Mouse (Mus musculus) liver, embryonic 13.5 days (tissue): ENCODE results near the gene Btrc. TPM values are rescaled to one million over a fixed set of nuclear protein-coding genes. Genes with fewer than 3 reads are reported as not detected.

ENCODE experiments used
- ATAC-seq: fragments of 200-750 bp; cut with Nextera tagmentation; 2 replicates; pipeline ENCODE4 v1.8.0; 2017; ENCODE audit warnings: low read depth, mild to moderate bottlenecking, moderate number of reproducible peaks, moderate library complexity
- DNase-seq: peaks from one replicate; pipeline ENCODE4 v3.0.0; 2022
- H3K27ac ChIP-seq: fragments of 300-500 bp; sonication (generic); 2 replicates; pipeline ENCODE4 v1.5.1; 2015; ENCODE audit warnings: moderate library complexity, mild to moderate bottlenecking, inconsistent platforms
- H3K27me3 ChIP-seq: fragments of 300-500 bp; sonication (generic); 2 replicates; pipeline ENCODE4 v1.6.1; 2015; ENCODE audit warnings: mild to moderate bottlenecking, inconsistent platforms
- H3K36me3 ChIP-seq: fragments of 300-500 bp; sonication (generic); 2 replicates; pipeline ENCODE4 v1.6.1; 2015; ENCODE audit warnings: mild to moderate bottlenecking, inconsistent platforms
- H3K4me1 ChIP-seq: fragments of 300-500 bp; sonication (generic); replicated peaks from 2 replicates; pipeline ENCODE4 v1.6.1; 2015; ENCODE audit warnings: inconsistent platforms
- H3K4me2 ChIP-seq: fragments of 300-500 bp; sonication (generic); 2 replicates; pipeline ENCODE4 v1.6.1; 2015; ENCODE audit warnings: inconsistent platforms, mild to moderate bottlenecking, moderate library complexity
- H3K4me3 ChIP-seq: fragments of 300-500 bp; sonication (generic); replicated peaks from 2 replicates; pipeline ENCODE4 v1.5.1; 2015; ENCODE audit warnings: mild to moderate bottlenecking, inconsistent platforms
- H3K9ac ChIP-seq: fragments of 300-500 bp; sonication (generic); 2 replicates; pipeline ENCODE4 v1.6.1; 2015; ENCODE audit warnings: mild to moderate bottlenecking, inconsistent platforms
- H3K9me3 ChIP-seq: fragments of 300-500 bp; sonication (generic); replicated peaks from 2 replicates; pipeline ENCODE4 v1.6.1; 2016; ENCODE audit warnings: inconsistent platforms
- WGBS: fragments of 180-500 bp; shearing (Covaris S2); methylation state at CpG from one replicate; pipeline ENCODE4 v1.1.7; 2015; ENCODE audit not compliant: insufficient replicate concordance; 5-methylcytosine and 5-hydroxymethylcytosine counted together
- polyA plus RNA-seq: library from polyadenylated mRNA; unstranded; fragments of >200 nt; fragmentation: Nextera tagmentation; extraction: Ambion mirVana; gene quantifications from 2 replicates; pipeline ENCODE4 v1.2.1, GENCODE M21; 2015

Gene Btrc
- polyA plus RNA-seq, 1 experiment from 2014 or later, result 44.1 TPM

DNA sequence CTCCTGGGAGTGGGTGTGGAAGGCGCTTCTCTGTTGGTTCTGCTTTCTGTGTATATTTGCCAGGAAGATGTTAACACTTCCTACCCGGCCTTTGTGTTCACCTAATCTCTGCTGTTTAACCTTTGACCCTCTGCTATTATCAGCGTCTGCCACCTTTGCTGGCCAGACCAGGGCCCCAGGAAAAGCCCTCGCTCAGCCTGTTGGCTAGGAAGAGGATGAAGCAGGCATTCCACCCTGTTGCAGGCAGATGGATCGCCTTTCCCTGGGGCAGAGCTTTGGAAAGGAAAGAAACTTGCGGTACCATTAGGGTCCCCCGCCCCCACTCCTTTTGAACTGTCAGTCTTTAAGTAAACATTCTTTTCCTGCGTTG is 212.1 kb downstream of the Btrc start:
- Histone ChIP-seq H3K4me1 (peaks cover 61% of the 10 kb centered on the region), H3K4me2 (peak overlapping the region; percentile 35), H3K9ac (no peak overlapping the region), H3K4me3 (no peak overlapping the region), H3K9me3 (no peaks in the 10 kb centered on the region), H3K36me3 (peaks cover 30% of the 10 kb centered on the region), H3K27me3 (no peaks in the 10 kb centered on the region), H3K27ac (0 out of 2 replicates have a peak overlapping the region, but pooled peaks have one; percentile 66)
- 17% methylated on average over 8 of the region's 8 CpGs for WGBS
- DNase-seq (no peak), ATAC-seq (no peak)

DNA sequence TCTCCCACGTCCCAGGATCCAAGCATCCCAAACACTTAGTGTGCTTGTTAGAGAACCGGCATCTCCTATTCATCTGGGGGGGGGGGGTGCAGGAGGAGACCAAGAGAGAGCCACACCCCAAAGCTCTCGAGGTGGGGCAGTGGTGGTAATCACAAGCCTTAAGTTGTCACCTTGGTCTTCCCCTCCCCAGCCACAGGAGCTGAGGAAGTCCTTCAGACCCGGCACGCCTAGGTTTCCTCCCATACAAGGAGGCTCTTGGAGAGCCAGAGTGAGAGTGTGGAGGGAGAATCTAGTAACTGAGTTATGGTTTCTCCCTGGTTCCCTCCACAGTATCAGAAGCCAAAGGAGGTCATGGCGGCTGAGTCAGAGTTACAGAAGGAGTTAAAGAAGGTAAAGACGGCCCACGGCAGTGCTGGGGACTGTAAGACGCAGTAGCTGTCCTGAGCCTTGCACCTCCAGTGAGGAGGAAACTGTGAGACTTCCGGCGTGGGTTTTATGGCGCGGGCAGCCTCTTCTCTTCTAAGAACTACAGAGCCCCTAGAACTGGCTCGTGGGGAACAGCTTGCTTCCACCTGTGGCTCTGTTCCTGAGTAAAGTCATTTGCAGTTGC is 213.7 kb downstream of the Btrc start:
- Histone ChIP-seq H3K4me3 (no peak overlapping the region), H3K9ac (no peak overlapping the region), H3K36me3 (peaks cover 24% of the 10 kb centered on the region), H3K27me3 (no peaks in the 10 kb centered on the region), H3K27ac (no peak overlapping the region), H3K9me3 (no peaks in the 10 kb centered on the region), H3K4me2 (no peak overlapping the region), H3K4me1 (peaks cover 62% of the 10 kb centered on the region)
- no peak for DNase-seq
- ATAC-seq, result no peak
- 44% methylated on average over 14 of the region's 14 CpGs for WGBS

DNA sequence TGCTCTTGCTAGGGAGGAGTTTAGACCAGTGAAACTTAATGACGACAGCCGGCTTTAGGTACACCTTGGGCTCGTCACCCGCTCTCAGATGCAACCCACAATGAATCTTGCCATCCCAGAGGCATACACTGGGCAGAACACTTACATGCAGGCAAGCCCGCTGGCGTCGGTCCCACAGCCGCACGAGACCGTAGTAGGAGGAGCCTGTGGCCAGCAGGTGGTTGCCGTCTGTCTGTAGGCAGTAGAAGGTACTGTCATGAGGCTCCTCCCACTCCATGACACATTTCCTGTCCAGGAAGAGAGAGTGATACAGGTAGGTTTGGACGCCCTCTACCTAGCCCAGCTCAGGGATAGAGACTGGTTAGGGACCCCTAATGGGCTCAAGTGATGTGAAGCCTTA is 215.4 kb downstream of the Btrc start:
- no peak for ATAC-seq
- H3K4me2 ChIP-seq, result no peak overlapping the region
- 82% methylated on average over 12 of the region's 12 CpGs for WGBS
- H3K4me1 ChIP-seq, result peaks cover 50% of the 10 kb centered on the region
- H3K27me3 ChIP-seq, result no peaks in the 10 kb centered on the region
- H3K9ac ChIP-seq, result no peak overlapping the region
- peaks cover 22% of the 10 kb centered on the region for H3K36me3 ChIP-seq
- no peak overlapping the region for H3K4me3 ChIP-seq
- no peaks in the 10 kb centered on the region for H3K9me3 ChIP-seq
- H3K27ac ChIP-seq, result no peak overlapping the region
- DNase-seq, result no peak

DNA sequence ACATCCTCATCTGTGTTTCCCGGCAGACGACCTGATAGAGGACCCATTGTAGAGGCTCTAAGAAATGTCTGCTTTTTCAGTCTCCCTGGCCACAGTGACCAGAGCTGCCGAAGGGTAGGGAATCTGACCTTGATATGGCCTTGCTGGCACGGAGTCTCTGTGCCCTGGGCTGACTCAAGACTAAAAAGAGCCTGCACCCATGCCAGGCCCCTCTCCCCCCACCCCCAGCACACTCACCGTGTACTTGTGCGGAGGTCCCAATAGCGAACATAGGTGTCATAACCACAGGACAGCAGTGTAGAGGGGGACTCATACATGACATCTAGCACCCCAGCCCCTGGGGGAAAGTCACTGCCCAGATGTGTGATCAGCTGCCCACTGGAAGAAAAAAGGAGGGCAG is 215.9 kb downstream of the Btrc start:
- DNase-seq, result no peak
- ATAC-seq, result no peak
- Histone ChIP-seq H3K4me3 (no peak overlapping the region), H3K9ac (no peak overlapping the region), H3K4me1 (peaks cover 46% of the 10 kb centered on the region), H3K27ac (no peak overlapping the region), H3K4me2 (no peak overlapping the region), H3K36me3 (peaks cover 22% of the 10 kb centered on the region), H3K27me3 (no peaks in the 10 kb centered on the region), H3K9me3 (no peaks in the 10 kb centered on the region)
- 81% methylated on average over 7 of the region's 7 CpGs for WGBS

Other genes with a start within 250 kb of the Btrc start
- gene Tlx1, start 213.1 kb upstream of the Btrc start, polyA plus RNA-seq, result not detected in 2 replicates
- gene Lbx1, start 127.9 kb upstream of the Btrc start, polyA plus RNA-seq, result 0.05 TPM in 1 of 2 replicates, not detected in the other
- gene Poll, start 196.8 kb downstream of the Btrc start, polyA plus RNA-seq, result 6.7 and 7.1 TPM in 2 replicates
- gene Gm17018, start 196.9 kb downstream of the Btrc start, polyA plus RNA-seq, result 19.9 and 21.5 TPM in 2 replicates